Mouse (Mus musculus) v-Abl transformed pro-B cells (cell line): ENCODE data around the gene Myo19.
"Not testable (repeated sequence)": the region's sequence is repeated elsewhere in the genome, so short reads cannot be mapped to it uniquely, and the experiment has no call there.

Experiments used
- in situ Hi-C, 2 experiments: fragments of 400-800 bp; cut with MboI; formaldehyde crosslinking; loops; one replicate each; pipeline ENCODE4 v1.15.1; 2025; ENCODE audit not compliant: unreplicated experiment in 2 of 2

Gene Myo19

GRCm38 (mm10) chr11:84879772-84880464 is at the start of gene Myo19, which contains the start of gene Pigw:
Gene Myo19 (plus strand): TSS chr11:84880148.
Gene Pigw (minus strand): TSS chr11:84880285.
- in situ Hi-C loops: loop anchor here in 1 of 2 experiments (5.0 kb wide), 1 partner anchor 37 kb away; the partner anchor contains the start of gene Znhit3

- in situ Hi-C loops: loop anchor here in 1 of 2 experiments (25.0 kb wide), 1 partner anchor 1527 kb away; the partner anchor contains the start of gene Pex12
Measured at GRCm38 (mm10) chr11:84839330-84839729, 40.6 kb upstream of the Myo19 start.

GRCm38 (mm10) chr11:84846741-84847474 is 33.0 kb upstream of the Myo19 start:
- in situ Hi-C loops: loop anchor here in 1 of 2 experiments (25.0 kb wide), 1 partner anchor 1535 kb away; the partner anchor contains the start of gene Pex12

GRCm38 (mm10) chr11:84847475-84848090 is 32.4 kb upstream of the Myo19 start:
- in situ Hi-C loops: loop anchor here in 1 of 2 experiments (25.0 kb wide), 1 partner anchor 1535 kb away; the partner anchor contains the start of gene Pex12

- in situ Hi-C loops: no loop called here
Measured at GRCm38 (mm10) chr11:84855285-84855684, 24.7 kb upstream of the Myo19 start.

- in situ Hi-C loops: loop anchor here (5.0 kb wide), 2 partner anchors 33 to 38 kb away; partner anchors contain the start of gene Dhrs11 (in 1 of the 2)
Measured at GRCm38 (mm10) chr11:84865268-84865667, 14.7 kb upstream of the Myo19 start.

- in situ Hi-C loops: loop anchor here (5.0 kb wide), 2 partner anchors 35 to 40 kb away; partner anchors contain the start of gene Dhrs11 (in 1 of the 2)
Measured at GRCm38 (mm10) chr11:84867586-84867985, 12.4 kb upstream of the Myo19 start.

GRCm38 (mm10) chr11:84868786-84869259 is 11.1 kb upstream of the Myo19 start:
- in situ Hi-C loops: loop anchor here (5.0 kb wide), 2 partner anchors 37 to 42 kb away; partner anchors contain the start of gene Dhrs11 (in 1 of the 2)

GRCm38 (mm10) chr11:84869537-84870232 is 10.3 kb upstream of the Myo19 start:
- in situ Hi-C loops: loop anchor here (5.0 kb wide), 2 partner anchors 37 to 42 kb away; partner anchors contain the start of gene Dhrs11 (in 1 of the 2)

GRCm38 (mm10) chr11:84870337-84871043 is 9.5 kb upstream of the Myo19 start, which contains the start of gene Ggnbp2:
Gene Ggnbp2 (minus strand): TSS chr11:84870817.
- in situ Hi-C loops: no loop called here

- in situ Hi-C loops: no loop called here
Measured at GRCm38 (mm10) chr11:84871046-84871445, 8.9 kb upstream of the Myo19 start.

GRCm38 (mm10) chr11:84871548-84872069 is 8.3 kb upstream of the Myo19 start:
- in situ Hi-C loops: no loop called here

- in situ Hi-C loops: no loop called here
Measured at GRCm38 (mm10) chr11:84873042-84873833, 6.7 kb upstream of the Myo19 start.

GRCm38 (mm10) chr11:84876020-84876419 is 3.9 kb upstream of the Myo19 start:
- in situ Hi-C loops: not testable (repeated sequence)

GRCm38 (mm10) chr11:84879007-84879771 is 759 bp upstream of the Myo19 start:
- in situ Hi-C loops: no loop called here

- in situ Hi-C loops: loop anchor here in 1 of 2 experiments (5.0 kb wide), 1 partner anchor 37 kb away; the partner anchor contains the start of gene Znhit3
Measured at GRCm38 (mm10) chr11:84880465-84880961, 565 bp downstream of the Myo19 start.

GRCm38 (mm10) chr11:84880971-84881370 is 1.0 kb downstream of the Myo19 start:
- in situ Hi-C loops: loop anchor here in 1 of 2 experiments (5.0 kb wide), 1 partner anchor 36 kb away; the partner anchor contains the start of gene Znhit3
